Mouse (Mus musculus) heart, embryonic 14.5 days (tissue): Measurements from ENCODE around the gene Erp29. TPM values are rescaled to one million over a fixed set of nuclear protein-coding genes. Genes with fewer than 3 reads are reported as not detected.

Experiments used
- ATAC-seq: fragments of 200-750 bp; cut with Nextera tagmentation; 2 replicates; pipeline ENCODE4 v1.8.0; 2017; ENCODE audit warnings: low read depth, moderate TSS enrichment; ENCODE audit not compliant: insufficient number of reproducible peaks, insufficient read depth, low FRiP score
- H3K27ac ChIP-seq, 2 experiments: fragments of 200-500 bp in 1 of 2; fragments of 300-500 bp in 1 of 2; sonication (generic) in 1 of 2; replicated peaks in 1 of 2; 2 replicates each; pipeline ENCODE4 v1.5.1; 2012 to 2014; ENCODE audit warnings: low read depth in 2 of 2, low read length in 2 of 2, control low read depth in 1 of 2, mild to moderate bottlenecking in 1 of 2, mixed read lengths in 1 of 2; ENCODE audit not compliant: control insufficient read depth in 1 of 2, insufficient read depth in 1 of 2
- H3K27me3 ChIP-seq: fragments of 300-500 bp; sonication (generic); 2 replicates; pipeline ENCODE4 v1.6.1; 2014; ENCODE audit warnings: mild to moderate bottlenecking, low read length, control low read depth; ENCODE audit not compliant: control insufficient read depth, insufficient read depth
- H3K36me3 ChIP-seq: fragments of 300-500 bp; sonication (generic); 2 replicates; pipeline ENCODE4 v1.6.1; 2014; ENCODE audit warnings: mild to moderate bottlenecking, control low read depth, low read length, mixed read lengths; ENCODE audit not compliant: control insufficient read depth, insufficient read depth
- H3K4me1 ChIP-seq, 2 experiments: fragments of 200-500 bp in 1 of 2; fragments of 300-500 bp in 1 of 2; sonication (generic) in 1 of 2; 2 replicates each; pipeline ENCODE4 v1.6.1; 2012 to 2014; ENCODE audit warnings: low read length in 2 of 2, control low read depth in 1 of 2, mixed read lengths in 1 of 2; ENCODE audit not compliant: control insufficient read depth in 2 of 2, insufficient read depth in 2 of 2
- H3K4me2 ChIP-seq: fragments of 300-500 bp; sonication (generic); 2 replicates; pipeline ENCODE4 v1.6.1; 2014; ENCODE audit warnings: mild to moderate bottlenecking, low read length
- H3K4me3 ChIP-seq, 2 experiments: fragments of 200-500 bp in 1 of 2; fragments of 300-500 bp in 1 of 2; sonication (generic) in 1 of 2; 2 replicates each; pipeline ENCODE4 v1.5.1; 2012 to 2014; ENCODE audit warnings: low read length in 2 of 2, mild to moderate bottlenecking in 2 of 2, control low read depth in 1 of 2, low read depth in 1 of 2, moderate library complexity in 1 of 2; ENCODE audit not compliant: control insufficient read depth in 1 of 2, insufficient read depth in 1 of 2
- H3K9ac ChIP-seq: fragments of 300-500 bp; sonication (generic); 2 replicates; pipeline ENCODE4 v1.6.1; 2014; ENCODE audit warnings: mild to moderate bottlenecking, low read length
- H3K9me3 ChIP-seq: fragments of 300-500 bp; sonication (generic); 2 replicates; pipeline ENCODE4 v1.6.1; 2016; ENCODE audit warnings: low read length, control low read depth; ENCODE audit not compliant: control insufficient read depth
- WGBS: fragments of 180-500 bp; shearing (Covaris S2); extraction: QIAGEN DNeasy Blood & Tissue Kit; methylation state at CpG from one replicate; pipeline ENCODE4 v1.1.7; 2014; 5-methylcytosine and 5-hydroxymethylcytosine counted together
- polyA plus RNA-seq: library from polyadenylated mRNA; unstranded; fragments of >200 nt; fragmentation: Nextera tagmentation; extraction: Ambion mirVana; gene quantifications from 2 replicates; pipeline ENCODE4 v1.2.1, GENCODE M21; 2014

Gene Erp29
- polyA plus RNA-seq, 1 experiment from 2014 or later = 123 TPM

GRCm38 (mm10) chr5:121378678-121379256, 73.5 kb downstream of the Erp29 start:
- Histone ChIP-seq H3K27me3 (no peaks in the 10 kb centered on the region), H3K9ac (no peak overlapping the region), H3K4me3 (no peak overlapping the region), H3K9me3 (0 out of 2 replicates have a peak, but pooled peaks cover 3% of the 10 kb centered on the region), H3K36me3 (peaks cover 98% of the 10 kb centered on the region), H3K4me1 (0 out of 4 replicates have a peak, but pooled peaks cover 0 to 7% of the 10 kb centered on the region in 2 experiments), H3K27ac (no peak overlapping the region), H3K4me2 (no peak overlapping the region)
- WGBS = 90% methylated on average over 13 of the region's 13 CpGs
- ATAC-seq = no peak

Other genes starting within 250 kb of the Erp29 start
- gene Rpl6, start 248.0 kb downstream of the Erp29 start, polyA plus RNA-seq = 386 and 413 TPM in 2 replicates
- 5.5 and 5.8 TPM in 2 replicates for gene Hectd4, start 232.3 kb downstream of the Erp29 start, polyA plus RNA-seq
- gene Trafd1, start 66.9 kb downstream of the Erp29 start, polyA plus RNA-seq = 70.7 and 71.3 TPM in 2 replicates
- 30.9 and 32.8 TPM in 2 replicates for gene Naa25, start 54.6 kb downstream of the Erp29 start, polyA plus RNA-seq
- gene Tmem116, start 613 bp downstream of the Erp29 start, polyA plus RNA-seq = 4.2 TPM in 2 replicates
- gene Adam1b, start 50.9 kb upstream of the Erp29 start, polyA plus RNA-seq = 0.18 and 0.26 TPM in 2 replicates
- gene Adam1a, start 93.0 kb upstream of the Erp29 start, polyA plus RNA-seq = 1.1 and 1.5 TPM in 2 replicates
- gene Gm42878, start 93.0 kb upstream of the Erp29 start, polyA plus RNA-seq = 0.26 TPM in 1 of 2 replicates, not detected in the other
- gene Mapkapk5, start 93.4 kb upstream of the Erp29 start, polyA plus RNA-seq = 37.0 and 43.7 TPM in 2 replicates
- 32.0 and 40.0 TPM in 2 replicates for gene Aldh2, start 141.3 kb upstream of the Erp29 start, polyA plus RNA-seq
- 7.2 and 7.3 TPM in 2 replicates for gene Acad12, start 166.4 kb upstream of the Erp29 start, polyA plus RNA-seq
- gene Acad10, start 208.0 kb upstream of the Erp29 start, polyA plus RNA-seq = 1.1 and 1.5 TPM in 2 replicates
- gene Brap, start 208.1 kb upstream of the Erp29 start, polyA plus RNA-seq = 26.6 and 26.9 TPM in 2 replicates